ENCODE assay signal across 28 mouse cellular contexts in genomic region chr10:5520695-5521094, GRCm38 (mm10). TPM values are rescaled to one million over a fixed set of nuclear protein-coding genes. Genes with fewer than 3 reads are reported as not detected.
DNase-seq lines count a peak whose midpoint lies in the region; ATAC-seq and TF ChIP-seq lines count a peak whose summit lies in the region.
"Had no signal": no experiment of that assay in that cellular context is flagged by ENCODE, and none has a peak within 500 bp of the region (broad histone marks: within the 10 kb centered on the region; RNA-seq: fewer than 3 reads in every experiment).

No protein-coding gene starts in this region.

- no peak overlapping the region for H3K4me3 ChIP-seq in forebrain, postnatal 0 days (ENCODE audit: low read depth, low read length)
- H3K4me3 ChIP-seq in forebrain, embryonic 12.5 days (replicated peaks), result no peak overlapping the region
- H3K4me3 ChIP-seq: embryonic facial prominence, embryonic 12.5 days; forebrain, embryonic 10.5 days; heart, embryonic 13.5 days; kidney, embryonic 15.5 days; limb, embryonic 12.5 days; liver, embryonic 12.5 days; midbrain, embryonic 12.5 days; myocyte; neural tube, embryonic 12.5 days had no signal

- no peak for TF ChIP-seq CTCF in forebrain, postnatal 0 days (IDR thresholded peaks at IDR 0.05; ENCODE audit: low read depth)

- H3K27ac ChIP-seq in forebrain, postnatal 0 days (ENCODE audit: low read depth, low read length), result no peak overlapping the region
- no peak overlapping the region for H3K27ac ChIP-seq in forebrain, embryonic 12.5 days
- H3K27ac ChIP-seq: embryonic facial prominence, embryonic 12.5 days; forebrain, embryonic 10.5 days; heart, embryonic 13.5 days; kidney, embryonic 15.5 days; limb, embryonic 12.5 days; liver, embryonic 12.5 days; midbrain, embryonic 12.5 days; neural tube, embryonic 12.5 days had no signal

- H3K4me1 ChIP-seq in forebrain, postnatal 0 days (ENCODE audit: insufficient read depth), result no peaks in the 10 kb centered on the region
- H3K4me1 ChIP-seq in forebrain, embryonic 12.5 days, result no peaks in the 10 kb centered on the region
- H3K4me1 ChIP-seq: embryonic facial prominence, embryonic 12.5 days; forebrain, embryonic 10.5 days; heart, embryonic 13.5 days; kidney, embryonic 15.5 days; limb, embryonic 12.5 days; liver, embryonic 12.5 days; midbrain, embryonic 12.5 days; neural tube, embryonic 12.5 days had no signal

- no peaks in the 10 kb centered on the region for H3K27me3 ChIP-seq in forebrain, postnatal 0 days (ENCODE audit: insufficient read depth, low read length)
- H3K27me3 ChIP-seq in forebrain, embryonic 12.5 days, result no peaks in the 10 kb centered on the region
- H3K27me3 ChIP-seq: embryonic facial prominence, embryonic 12.5 days; heart, embryonic 13.5 days; kidney, embryonic 15.5 days; limb, embryonic 12.5 days; liver, embryonic 12.5 days; midbrain, embryonic 12.5 days; neural tube, embryonic 12.5 days had no signal

- ATAC-seq in forebrain, postnatal 0 days, result peak; percentile 40; the same call in 1 of the 2 replicates
- no peak for ATAC-seq in forebrain, embryonic 12.5 days (ENCODE audit: low FRiP score)
- ATAC-seq: forebrain, embryonic 16.5 days; hindbrain, embryonic 16.5 days; liver, embryonic 12.5 days; liver, postnatal 0 days had no signal

- no peaks in the 10 kb centered on the region for H3K36me3 ChIP-seq in forebrain, postnatal 0 days (ENCODE audit: insufficient read depth)
- H3K36me3 ChIP-seq in forebrain, embryonic 12.5 days (replicated peaks), result no peaks in the 10 kb centered on the region
- H3K36me3 ChIP-seq: embryonic facial prominence, embryonic 12.5 days; forebrain, embryonic 10.5 days; heart, embryonic 13.5 days; kidney, embryonic 15.5 days; limb, embryonic 12.5 days; liver, embryonic 12.5 days; midbrain, embryonic 12.5 days; neural tube, embryonic 12.5 days had no signal

- no peak overlapping the region for H3K9ac ChIP-seq in forebrain, postnatal 0 days
- H3K9ac ChIP-seq in forebrain, embryonic 12.5 days, result no peak overlapping the region
- H3K9ac ChIP-seq: embryonic facial prominence, embryonic 12.5 days; heart, embryonic 13.5 days; kidney, embryonic 15.5 days; limb, embryonic 12.5 days; liver, embryonic 12.5 days; liver, postnatal 0 days; midbrain, embryonic 12.5 days; neural tube, embryonic 12.5 days had no signal

- 59% methylated on average over 1 of the region's 1 CpGs for WGBS in forebrain, postnatal 0 days
- WGBS in forebrain, embryonic 12.5 days, result 92% methylated on average over 1 of the region's 1 CpGs

- H3K9me3 ChIP-seq in forebrain, postnatal 0 days (ENCODE audit: low read length), result no peaks in the 10 kb centered on the region
- H3K9me3 ChIP-seq in forebrain, embryonic 12.5 days, result no peaks in the 10 kb centered on the region
- H3K9me3 ChIP-seq: embryonic facial prominence, embryonic 12.5 days; forebrain, embryonic 10.5 days; heart, embryonic 13.5 days; kidney, embryonic 15.5 days; limb, embryonic 12.5 days; liver, embryonic 12.5 days; midbrain, embryonic 12.5 days; neural tube, embryonic 12.5 days had no signal

- no peak for DNase-seq in forebrain, postnatal 0 days
- DNase-seq in brain, adult 2 months (ENCODE audit: low read depth, low spot score), result peak; percentile 91
- peak; percentile 62 to 67 for DNase-seq in cerebellum, adult 18-20 months
- DNase-seq in cerebellum, postnatal 25 days, result peak; percentile 57 to 58
- DNase-seq in liver, result no peak
- no peak for DNase-seq in heart, postnatal 14 days
- DNase-seq: adrenal gland, postnatal 36 days; gastrocnemius, postnatal 36 days; heart, adult 18-20 months; heart, postnatal 10 days; kidney, adult 18-20 months; kidney, postnatal 25 days; liver, postnatal 0 days; lung, postnatal 36 days; thymus, adult 2 months; thymus, postnatal 36 days had no signal

- intact Hi-C loops in heart, postnatal 14 days (cut with DNase I), result no loop called here

- H3K4me2 ChIP-seq in forebrain, postnatal 0 days (ENCODE audit: low read depth), result no peak overlapping the region
- no peak overlapping the region for H3K4me2 ChIP-seq in forebrain, embryonic 12.5 days
- H3K4me2 ChIP-seq: embryonic facial prominence, embryonic 12.5 days; heart, embryonic 13.5 days; kidney, embryonic 15.5 days; limb, embryonic 12.5 days; liver, embryonic 12.5 days; midbrain, embryonic 12.5 days; neural tube, embryonic 12.5 days had no signal

RNA-seq across cellular contexts. Expression of gene Syne1, which starts 30.6 kb away (rescaled TPM):
- total RNA-seq in forebrain, postnatal 0 days (2014; rRNA removed), result 39.8 and 60.5 TPM in 2 replicates
- polyA plus RNA-seq in forebrain, postnatal 0 days (2015; fragmentation: Nextera tagmentation; extraction: Ambion mirVana), result 5.0 and 11.2 TPM in 2 replicates
- 2.5 and 3.2 TPM in 2 replicates for polyA plus RNA-seq in forebrain, embryonic 12.5 days (2016; fragmentation: Nextera tagmentation; extraction: Ambion mirVana)
- total RNA-seq in heart, postnatal 14 days (2021), result 10 to 100 TPM; 64.3 to 67.6 TPM

Comparison
In these comparisons a context has a peak if more than half of its experiments do, and no peak if none do; other contexts are left out.
1. DNase-seq: peak in brain, adult 2 months (single experiment), cerebellum, adult 18-20 months (2 of 2) and cerebellum, postnatal 25 days (2 of 2); none in forebrain, postnatal 0 days (single experiment), liver (single experiment) and heart, postnatal 14 days (0 of 2).